9 mouse cellular contexts compared by ENCODE assay signal in genomic region chr13:95222569-95223426, GRCm38 (mm10). TPM values are rescaled to one million over a fixed set of nuclear protein-coding genes. Genes with fewer than 3 reads are reported as not detected.
A peak's percentile ranks its signal among the peaks of the same experiment; 100 is the strongest.
DNase-seq lines count a peak whose midpoint lies in the region; ATAC-seq and TF ChIP-seq lines count a peak whose summit lies in the region.
"Had no signal": no experiment of that assay in that cellular context is flagged by ENCODE, and none has a peak within 500 bp of the region (broad histone marks: within the 10 kb centered on the region; RNA-seq: fewer than 3 reads in every experiment).

No protein-coding gene starts in this region.

- no peaks in the 10 kb centered on the region for H3K9me3 ChIP-seq in ES-E14 (ENCODE audit: control insufficient read depth, insufficient read depth, low read depth, low read length)
- H3K9me3 ChIP-seq in forebrain, embryonic 15.5 days: no peaks in the 10 kb centered on the region
- no peaks in the 10 kb centered on the region for H3K9me3 ChIP-seq in liver, postnatal 0 days (ENCODE audit: low read length)
- H3K9me3 ChIP-seq: G1E had no signal

- peak; percentile 79 for ATAC-seq in forebrain, embryonic 15.5 days (replicated peaks)
- ATAC-seq in liver, postnatal 0 days: no peak
- ATAC-seq in erythroid progenitor cell, adult 5-6 weeks (replicated peaks; ENCODE audit: low FRiP score, poor library complexity, severe bottlenecking): no peak

- H3K4me3 ChIP-seq in ES-E14 (ENCODE audit: insufficient read depth in 1 of 2, low read depth in 1 of 2, low read length in 2 of 2, poor library complexity in 1 of 2, severe bottlenecking in 1 of 2): peak overlapping the region; percentile 68 to 93
- H3K4me3 ChIP-seq in forebrain, embryonic 15.5 days: peak overlapping the region; percentile 86
- peak overlapping the region; percentile 48 for H3K4me3 ChIP-seq in liver, postnatal 0 days (ENCODE audit: low read depth, low read length)

- TF ChIP-seq EP300 in liver, postnatal 0 days (IDR thresholded peaks at IDR 0.05; ENCODE audit: low read depth): no peak

- no peak for DNase-seq in ES-E14 (ENCODE audit: low read depth, low spot score)
- peak; percentile 8 for DNase-seq in cerebellum, adult 11 months
- DNase-seq in heart, postnatal 4 days: peak; percentile 23
- peak; percentile 41 for DNase-seq in layer of hippocampus, adult 8-10 months (ENCODE audit: low spot score in 2 of 2)
- DNase-seq in liver, postnatal 0 days: peak; percentile 14
- DNase-seq in ovary, postnatal 10 days (ENCODE audit: low spot score): peak; percentile 13

- no peak for TF ChIP-seq CTCF in liver, postnatal 0 days (IDR thresholded peaks at IDR 0.05; ENCODE audit: low read depth)

- peaks cover 0 to 3% of the 10 kb centered on the region in 2 experiments; a peak in 1 of 4 replicates for H3K4me1 ChIP-seq in ES-E14 (ENCODE audit: control insufficient read depth in 2 of 2, insufficient read depth in 2 of 2, low read length in 2 of 2, poor library complexity in 1 of 2)
- peaks cover 6% of the 10 kb centered on the region for H3K4me1 ChIP-seq in forebrain, embryonic 15.5 days
- no peaks in the 10 kb centered on the region; the same call in 1 of the 2 replicates for H3K4me1 ChIP-seq in liver, postnatal 0 days (ENCODE audit: insufficient read depth)

- H3K27me3 ChIP-seq in forebrain, embryonic 15.5 days: peaks cover 8% of the 10 kb centered on the region; the same call in 1 of the 2 replicates
- peaks cover 30% of the 10 kb centered on the region for H3K27me3 ChIP-seq in liver, postnatal 0 days (ENCODE audit: insufficient read depth, low read length)

- peak overlapping the region; percentile 75 for H3K9ac ChIP-seq in ES-E14 (ENCODE audit: insufficient read depth, low read depth, low read length, poor library complexity, severe bottlenecking)
- H3K9ac ChIP-seq in forebrain, embryonic 15.5 days (replicated peaks): peak overlapping the region; percentile 62
- H3K9ac ChIP-seq in liver, postnatal 0 days (replicated peaks): no peak overlapping the region; the same call in 1 of the 2 replicates

- no peaks in the 10 kb centered on the region for H3K36me3 ChIP-seq in ES-E14 (ENCODE audit: control insufficient read depth, insufficient read depth, low read length, poor library complexity, severe bottlenecking)
- no peaks in the 10 kb centered on the region for H3K36me3 ChIP-seq in forebrain, embryonic 15.5 days
- no peaks in the 10 kb centered on the region for H3K36me3 ChIP-seq in liver, postnatal 0 days (replicated peaks; ENCODE audit: insufficient read depth, low read length)
- H3K36me3 ChIP-seq: G1E had no signal

- peak overlapping the region; percentile 100 for H3K4me2 ChIP-seq in forebrain, embryonic 15.5 days (replicated peaks)
- H3K4me2 ChIP-seq in liver, postnatal 0 days (ENCODE audit: low read depth, low read length): peak overlapping the region; percentile 70

- H3K27ac ChIP-seq in ES-E14 (ENCODE audit: insufficient read depth, low read depth, low read length, poor library complexity, severe bottlenecking): no peak overlapping the region
- no peak overlapping the region for H3K27ac ChIP-seq in forebrain, embryonic 15.5 days (replicated peaks)
- no peak overlapping the region for H3K27ac ChIP-seq in liver, postnatal 0 days (ENCODE audit: low read depth)

- under 1% methylated on average over 84 of the region's 96 CpGs for WGBS in forebrain, embryonic 15.5 days
- 2% methylated on average over 76 of the region's 96 CpGs for WGBS in liver, postnatal 0 days (ENCODE audit: insufficient replicate concordance)

- in situ Hi-C loops in ES-E14 (cut with MboI; ENCODE audit: low sequenced_read_pairs in 2 of 2, unreplicated experiment in 2 of 2): no loop called here

TF ChIP-seq in ES-E14, 5 proteins besides CTCF, POLR2A, EP300 and RAD21:
- no peak for TF ChIP-seq CHD2 (IDR thresholded peaks at IDR 0.05; ENCODE audit: low read depth, low read length)
- no peak for TF ChIP-seq MAFK (IDR thresholded peaks at IDR 0.05; ENCODE audit: insufficient read depth, low read depth, low read length)
- no peak for TF ChIP-seq HCFC1 (IDR thresholded peaks at IDR 0.05; ENCODE audit: borderline replicate concordance, insufficient read depth, low read length)
- no peak for TF ChIP-seq ZNF384 (IDR thresholded peaks at IDR 0.05; ENCODE audit: low read depth, low read length)
- TF ChIP-seq ZC3H11A (IDR thresholded peaks at IDR 0.05; ENCODE audit: borderline replicate concordance, low read depth, low read length): no peak

RNA-seq across cellular contexts. Expression of gene Pde8b, which starts 27.3 kb away (rescaled TPM):
- 0.32 and 0.40 TPM in 2 replicates for total RNA-seq in ES-E14 (2012; rRNA removed)
- polyA plus RNA-seq in forebrain, embryonic 15.5 days (2015; fragmentation: Nextera tagmentation; extraction: Ambion mirVana): 4.8 and 7.4 TPM in 2 replicates
- 1 to 10 TPM; 3.1 to 4.3 TPM for total RNA-seq in heart, postnatal 4 days (2021)
- total RNA-seq in layer of hippocampus, adult 8-10 months (2022): 100 to 1,000 TPM in 2 of 4 experiments, 10 to 100 TPM in 2; 90.4 to 105 (median 99.5) TPM
- 0.63 and 0.75 TPM in 2 replicates for polyA plus RNA-seq in liver, postnatal 0 days (2015; fragmentation: Nextera tagmentation; extraction: Ambion mirVana)
- total RNA-seq in erythroid progenitor cell, adult 5-6 weeks (2015; ENCODE audit: low replicate concordance): not detected in 2 replicates
- total RNA-seq in erythroid progenitor cell, adult 5-6 weeks (2017; ENCODE audit: low replicate concordance): 1.0 TPM in 1 of 2 replicates, not detected in the other
- polyA plus RNA-seq: G1E had no signal

Comparison
In these comparisons a context has a peak if more than half of its experiments do, and no peak if none do; other contexts are left out.
1. RNA of gene Pde8b, which starts 27.3 kb away (total RNA-seq): 90.4 to 105 TPM in layer of hippocampus, adult 8-10 months; 3.1 to 4.3 TPM in heart, postnatal 4 days, 0.32 to 0.40 TPM in ES-E14 and 1.0 TPM in erythroid progenitor cell, adult 5-6 weeks; every median in the first group is over 10 times any median in the second.
2. Peak in every context shown above with its lines, with median percentiles within 50 percentile points of each other: H3K4me3 ChIP-seq.